Comparison of ENCODE assay signal across 18 mouse cellular contexts in genomic region chr7:66217011-66217410, GRCm38 (mm10).
A peak's percentile ranks its signal among the peaks of the same experiment; 100 is the strongest.
DNase-seq lines count a peak whose midpoint lies in the region; ATAC-seq lines count a peak whose summit lies in the region.
"Had no signal": no experiment of that assay in that cellular context is flagged by ENCODE, and none has a peak within 500 bp of the region (broad histone marks: within the 10 kb centered on the region; RNA-seq: fewer than 3 reads in every experiment).

No protein-coding gene starts in this region.

- intact Hi-C loops in heart, postnatal 14 days (cut with DNase I): no loop called here

- no peaks in the 10 kb centered on the region for H3K27me3 ChIP-seq in intestine, embryonic 16.5 days (replicated peaks; ENCODE audit: control insufficient read depth, insufficient read depth, low read length)
- H3K27me3 ChIP-seq in intestine, embryonic 15.5 days (replicated peaks): no peaks in the 10 kb centered on the region
- no peaks in the 10 kb centered on the region for H3K27me3 ChIP-seq in midbrain, embryonic 15.5 days (replicated peaks)
- no peaks in the 10 kb centered on the region for H3K27me3 ChIP-seq in midbrain, embryonic 16.5 days (ENCODE audit: control insufficient read depth, insufficient read depth, low read depth, low read length)
- H3K27me3 ChIP-seq: embryonic facial prominence, embryonic 13.5 days; limb, embryonic 13.5 days had no signal

- H3K9me3 ChIP-seq in intestine, embryonic 16.5 days (ENCODE audit: control insufficient read depth, low read length): no peaks in the 10 kb centered on the region
- no peaks in the 10 kb centered on the region for H3K9me3 ChIP-seq in intestine, embryonic 15.5 days
- H3K9me3 ChIP-seq in midbrain, embryonic 15.5 days: no peaks in the 10 kb centered on the region
- no peaks in the 10 kb centered on the region for H3K9me3 ChIP-seq in midbrain, embryonic 16.5 days (replicated peaks; ENCODE audit: control insufficient read depth, low read length, poor library complexity, severe bottlenecking)
- H3K9me3 ChIP-seq: embryonic facial prominence, embryonic 13.5 days; limb, embryonic 13.5 days had no signal

- H3K27ac ChIP-seq in intestine, embryonic 16.5 days (ENCODE audit: low read length): no peak overlapping the region
- no peak overlapping the region for H3K27ac ChIP-seq in intestine, embryonic 15.5 days
- no peak overlapping the region; the same call in 1 of the 2 replicates for H3K27ac ChIP-seq in midbrain, embryonic 15.5 days
- no peak overlapping the region for H3K27ac ChIP-seq in midbrain, embryonic 16.5 days (ENCODE audit: low read length)

- H3K4me1 ChIP-seq in intestine, embryonic 16.5 days (ENCODE audit: control insufficient read depth, insufficient read depth, low read length): 0 out of 2 replicates have a peak, but pooled peaks cover 4% of the 10 kb centered on the region
- H3K4me1 ChIP-seq in intestine, embryonic 15.5 days (replicated peaks): peaks cover 11% of the 10 kb centered on the region; the same call in 1 of the 2 replicates
- peaks cover 16% of the 10 kb centered on the region for H3K4me1 ChIP-seq in midbrain, embryonic 15.5 days
- peaks cover 7% of the 10 kb centered on the region for H3K4me1 ChIP-seq in midbrain, embryonic 16.5 days (ENCODE audit: control insufficient read depth, insufficient read depth, low read length)

- ATAC-seq in intestine, embryonic 16.5 days: peak; percentile 15; the same call in 1 of the 2 replicates
- no peak for ATAC-seq in intestine, embryonic 15.5 days
- ATAC-seq in midbrain, embryonic 15.5 days (replicated peaks): 0 out of 2 replicates have a peak, but pooled peaks have one; percentile 45
- no peak for ATAC-seq in midbrain, embryonic 16.5 days
- ATAC-seq: inflammation-experienced regulatory T-cells, adult 6 months had no signal

- no peaks in the 10 kb centered on the region for H3K36me3 ChIP-seq in intestine, embryonic 16.5 days (ENCODE audit: control insufficient read depth, insufficient read depth, low read length)
- H3K36me3 ChIP-seq in intestine, embryonic 15.5 days: no peaks in the 10 kb centered on the region
- H3K36me3 ChIP-seq in midbrain, embryonic 15.5 days (replicated peaks): no peaks in the 10 kb centered on the region
- no peaks in the 10 kb centered on the region for H3K36me3 ChIP-seq in midbrain, embryonic 16.5 days (ENCODE audit: control insufficient read depth, insufficient read depth, low read length)
- H3K36me3 ChIP-seq: embryonic facial prominence, embryonic 13.5 days; limb, embryonic 13.5 days had no signal

- H3K9ac ChIP-seq in intestine, embryonic 16.5 days (ENCODE audit: low read depth, low read length): no peak overlapping the region
- no peak overlapping the region for H3K9ac ChIP-seq in intestine, embryonic 15.5 days
- H3K9ac ChIP-seq in midbrain, embryonic 15.5 days: no peak overlapping the region
- H3K9ac ChIP-seq in midbrain, embryonic 16.5 days (ENCODE audit: low read depth, low read length): no peak overlapping the region
- H3K9ac ChIP-seq: embryonic facial prominence, embryonic 13.5 days; limb, embryonic 13.5 days had no signal

- H3K4me3 ChIP-seq in intestine, embryonic 16.5 days (ENCODE audit: low read length): no peak overlapping the region
- no peak overlapping the region for H3K4me3 ChIP-seq in intestine, embryonic 15.5 days (replicated peaks)
- H3K4me3 ChIP-seq in midbrain, embryonic 15.5 days: no peak overlapping the region
- no peak overlapping the region for H3K4me3 ChIP-seq in midbrain, embryonic 16.5 days (ENCODE audit: low read depth, low read length)
- H3K4me3 ChIP-seq: embryonic facial prominence, embryonic 13.5 days; limb, embryonic 13.5 days had no signal

- no peak overlapping the region for H3K4me2 ChIP-seq in intestine, embryonic 16.5 days (ENCODE audit: low read depth, low read length)
- H3K4me2 ChIP-seq in intestine, embryonic 15.5 days (replicated peaks): no peak overlapping the region
- no peak overlapping the region for H3K4me2 ChIP-seq in midbrain, embryonic 15.5 days
- no peak overlapping the region for H3K4me2 ChIP-seq in midbrain, embryonic 16.5 days (ENCODE audit: low read length)
- H3K4me2 ChIP-seq: embryonic facial prominence, embryonic 13.5 days; limb, embryonic 13.5 days had no signal

- DNase-seq in heart, adult 11 months: peak; percentile 75
- DNase-seq in heart, postnatal 14 days: no peak
- no peak for DNase-seq in thymus, postnatal 36 days
- no peak for DNase-seq in adrenal gland, adult 18-20 months (ENCODE audit: low spot score in 2 of 2)
- DNase-seq: adrenal gland, postnatal 25 days; B cell, adult 2 months; cerebellum, adult 8-10 months; heart, postnatal 36 days; lung, adult 2 months; lung, postnatal 36 days; right cerebral cortex, postnatal 25 days had no signal

- WGBS in intestine, embryonic 16.5 days: 77% methylated on average over 7 of the region's 7 CpGs
- 83% methylated on average over 7 of the region's 7 CpGs for WGBS in intestine, embryonic 15.5 days
- WGBS in midbrain, embryonic 15.5 days: 67% methylated on average over 7 of the region's 7 CpGs
- 71% methylated on average over 7 of the region's 7 CpGs for WGBS in midbrain, embryonic 16.5 days

Comparison
In these comparisons a context has a peak if more than half of its experiments do, and no peak if none do; other contexts are left out.
1. ATAC-seq: peak in intestine, embryonic 16.5 days (single experiment) and midbrain, embryonic 15.5 days (single experiment); none in intestine, embryonic 15.5 days (single experiment) and midbrain, embryonic 16.5 days (single experiment).